Mouse (Mus musculus): Measurements from ENCODE around the gene Lsamp. TPM values are rescaled to one million over a fixed set of nuclear protein-coding genes. Genes with fewer than 3 reads are reported as not detected.
"Not testable (repeated sequence)": the region's sequence is repeated elsewhere in the genome, so short reads cannot be mapped to it uniquely, and the experiment has no call there.

Gene Lsamp
- total and polyA plus RNA-seq, 2 experiments from 2014 or later: 122 to 157 TPM

- Histone ChIP-seq H3K36me3 (ENCODE audit: insufficient read depth, low read length) (no peaks in the 10 kb centered on the region), H3K9ac (replicated peaks; ENCODE audit: low read length) (no peak overlapping the region), H3K27ac (no peak overlapping the region), H3K4me3 (ENCODE audit: low read length) (no peak overlapping the region), H3K4me1 (ENCODE audit: insufficient read depth, low read length) (no peaks in the 10 kb centered on the region), H3K27me3 (ENCODE audit: insufficient read depth, low read length) (no peaks in the 10 kb centered on the region), H3K4me2 (ENCODE audit: low read depth, low read length) (no peak overlapping the region), H3K9me3 (ENCODE audit: low read length) (no peaks in the 10 kb centered on the region)
- ATAC-seq: no peak
- DNase-seq (ENCODE audit: low spot score): no peak
- WGBS: 94% methylated on average over 5 of the region's 5 CpGs
- no peak for TF ChIP-seq CTCF (IDR thresholded peaks at IDR 0.05; ENCODE audit: low read depth)
These were observed 2018.8 kb downstream of the Lsamp start for GRCm38 (mm10) chr16:42002925-42003324.

GRCm38 (mm10) chr16:42003506-42003905, 2019.3 kb downstream of the Lsamp start:
- not testable (repeated sequence) for H3K4me1 ChIP-seq (ENCODE audit: insufficient read depth, low read length); H3K4me2 ChIP-seq (ENCODE audit: low read depth, low read length); H3K9me3 ChIP-seq (ENCODE audit: low read length); H3K27me3 ChIP-seq (ENCODE audit: insufficient read depth, low read length); H3K4me3 ChIP-seq (ENCODE audit: low read length); H3K36me3 ChIP-seq (ENCODE audit: insufficient read depth, low read length); H3K27ac ChIP-seq; ATAC-seq; H3K9ac ChIP-seq (replicated peaks; ENCODE audit: low read length); DNase-seq (ENCODE audit: low spot score)
- 88% methylated on average over 9 of the region's 11 CpGs for WGBS

- 76% methylated on average over 1 of the region's 1 CpGs for WGBS
- TF ChIP-seq CTCF (IDR thresholded peaks at IDR 0.05; ENCODE audit: low read depth): no peak
- Histone ChIP-seq H3K9ac (replicated peaks; ENCODE audit: low read length) (no peak overlapping the region), H3K9me3 (ENCODE audit: low read length) (no peaks in the 10 kb centered on the region), H3K4me2 (ENCODE audit: low read depth, low read length) (no peak overlapping the region), H3K4me1 (ENCODE audit: insufficient read depth, low read length) (no peaks in the 10 kb centered on the region), H3K36me3 (ENCODE audit: insufficient read depth, low read length) (no peaks in the 10 kb centered on the region), H3K4me3 (ENCODE audit: low read length) (no peak overlapping the region), H3K27ac (no peak overlapping the region), H3K27me3 (ENCODE audit: insufficient read depth, low read length) (no peaks in the 10 kb centered on the region)
- ATAC-seq (no peak), DNase-seq (ENCODE audit: low spot score) (no peak)
These were observed 2020.0 kb downstream of the Lsamp start for GRCm38 (mm10) chr16:42004166-42004565.

GRCm38 (mm10) chr16:42014937-42015336, 2030.8 kb downstream of the Lsamp start:
- DNase-seq (ENCODE audit: low spot score) (no peak), ATAC-seq (no peak)
- Histone ChIP-seq H3K27ac (no peak overlapping the region), H3K4me1 (ENCODE audit: insufficient read depth, low read length) (no peaks in the 10 kb centered on the region), H3K4me3 (ENCODE audit: low read length) (no peak overlapping the region), H3K9ac (replicated peaks; ENCODE audit: low read length) (no peak overlapping the region), H3K4me2 (ENCODE audit: low read depth, low read length) (no peak overlapping the region), H3K9me3 (ENCODE audit: low read length) (no peaks in the 10 kb centered on the region), H3K36me3 (ENCODE audit: insufficient read depth, low read length) (no peaks in the 10 kb centered on the region), H3K27me3 (ENCODE audit: insufficient read depth, low read length) (no peaks in the 10 kb centered on the region)
- no peak for TF ChIP-seq CTCF (IDR thresholded peaks at IDR 0.05; ENCODE audit: low read depth)
- WGBS: 51% methylated on average over 5 of the region's 5 CpGs

GRCm38 (mm10) chr16:42015443-42015842, 2031.3 kb downstream of the Lsamp start:
- no peak for DNase-seq (ENCODE audit: low spot score)
- ATAC-seq: no peak
- H3K27ac ChIP-seq: no peak overlapping the region
- no peaks in the 10 kb centered on the region for H3K36me3 ChIP-seq (ENCODE audit: insufficient read depth, low read length)
- H3K9ac ChIP-seq (replicated peaks; ENCODE audit: low read length): no peak overlapping the region
- H3K4me3 ChIP-seq (ENCODE audit: low read length): no peak overlapping the region
- no peaks in the 10 kb centered on the region for H3K4me1 ChIP-seq (ENCODE audit: insufficient read depth, low read length)
- no peak overlapping the region for H3K4me2 ChIP-seq (ENCODE audit: low read depth, low read length)
- TF ChIP-seq CTCF (IDR thresholded peaks at IDR 0.05; ENCODE audit: low read depth): no peak
- no peaks in the 10 kb centered on the region for H3K27me3 ChIP-seq (ENCODE audit: insufficient read depth, low read length)
- H3K9me3 ChIP-seq (ENCODE audit: low read length): no peaks in the 10 kb centered on the region
- WGBS: 62% methylated on average over 3 of the region's 3 CpGs

- H3K4me3 ChIP-seq (ENCODE audit: low read length): no peak overlapping the region
- H3K27ac ChIP-seq: no peak overlapping the region
- ATAC-seq: peak; percentile 55; the same call in 1 of the 2 replicates
- DNase-seq (ENCODE audit: low spot score): peak; percentile 20
- H3K9me3 ChIP-seq (ENCODE audit: low read length): no peaks in the 10 kb centered on the region
- no peaks in the 10 kb centered on the region for H3K36me3 ChIP-seq (ENCODE audit: insufficient read depth, low read length)
- H3K9ac ChIP-seq (replicated peaks; ENCODE audit: low read length): no peak overlapping the region
- no peaks in the 10 kb centered on the region for H3K27me3 ChIP-seq (ENCODE audit: insufficient read depth, low read length)
- no peak overlapping the region for H3K4me2 ChIP-seq (ENCODE audit: low read depth, low read length)
- WGBS: 67% methylated on average over 9 of the region's 9 CpGs
- H3K4me1 ChIP-seq (ENCODE audit: insufficient read depth, low read length): no peaks in the 10 kb centered on the region
- TF ChIP-seq CTCF (IDR thresholded peaks at IDR 0.05; ENCODE audit: low read depth): no peak
These were observed 2032.9 kb downstream of the Lsamp start for GRCm38 (mm10) chr16:42016791-42017643.

- Histone ChIP-seq H3K4me2 (ENCODE audit: low read depth, low read length) (no peak overlapping the region), H3K9me3 (ENCODE audit: low read length) (no peaks in the 10 kb centered on the region), H3K27me3 (ENCODE audit: insufficient read depth, low read length) (no peaks in the 10 kb centered on the region), H3K4me1 (ENCODE audit: insufficient read depth, low read length) (no peaks in the 10 kb centered on the region), H3K9ac (replicated peaks; ENCODE audit: low read length) (no peak overlapping the region), H3K27ac (no peak overlapping the region), H3K36me3 (ENCODE audit: insufficient read depth, low read length) (no peaks in the 10 kb centered on the region), H3K4me3 (ENCODE audit: low read length) (no peak overlapping the region)
- TF ChIP-seq CTCF (IDR thresholded peaks at IDR 0.05; ENCODE audit: low read depth): no peak
- DNase-seq (ENCODE audit: low spot score) (no peak), ATAC-seq (no peak)
- WGBS: 26% methylated on average over 1 of the region's 1 CpGs
These were observed 2038.4 kb downstream of the Lsamp start for GRCm38 (mm10) chr16:42022566-42022965.
